Mouse (Mus musculus): ENCODE measurements around the gene R3hdm2. TPM values are rescaled to one million over a fixed set of nuclear protein-coding genes. Genes with fewer than 3 reads are reported as not detected.

R3hdm2 gene
- polyA plus RNA-seq, 1 experiment = 31.0 TPM

GRCm38 (mm10) chr10:127429538-127429937 lies 49.4 kb downstream of the R3hdm2 start:
- H3K4me3 ChIP-seq (ENCODE audit: insufficient read depth, poor library complexity, severe bottlenecking) = no peak overlapping the region
- peaks cover 4% of the 10 kb centered on the region for H3K36me3 ChIP-seq (ENCODE audit: control insufficient read depth, insufficient read depth)
- no peaks in the 10 kb centered on the region for H3K79me3 ChIP-seq (ENCODE audit: low read depth)
- peaks cover 21% of the 10 kb centered on the region for H3K79me2 ChIP-seq (ENCODE audit: control insufficient read depth, insufficient read depth)
- H3K27me3 ChIP-seq (ENCODE audit: control insufficient read depth, insufficient read depth, insufficient read length) = no peaks in the 10 kb centered on the region
- H3ac ChIP-seq (ENCODE audit: control insufficient read depth, insufficient read length, low read depth) = no peak overlapping the region
- TF ChIP-seq FOSL1 (IDR thresholded peaks at IDR 0.05; ENCODE audit: insufficient read depth, low read length, poor library complexity, severe bottlenecking) = no peak
- no peak for TF ChIP-seq CTCF (IDR thresholded peaks at IDR 0.05; ENCODE audit: control insufficient read depth, insufficient read depth, insufficient read length)
- TF ChIP-seq MAX (IDR thresholded peaks at IDR 0.05) = no peak
- TF ChIP-seq MYOD1 (IDR thresholded peaks at IDR 0.05; ENCODE audit: control insufficient read depth, insufficient read length, low read depth) = no peak
- no peak for TF ChIP-seq CEBPB (IDR thresholded peaks at IDR 0.05; ENCODE audit: low read depth)
- no peak for TF ChIP-seq USF1 (IDR thresholded peaks at IDR 0.05; ENCODE audit: low read depth)
- no peak for TF ChIP-seq MYOG (IDR thresholded peaks at IDR 0.05; ENCODE audit: control insufficient read depth, extremely low read depth, insufficient read length)

GRCm38 (mm10) chr10:127432466-127432865 lies 52.3 kb downstream of the R3hdm2 start:
- Histone ChIP-seq H3K27me3 (ENCODE audit: control insufficient read depth, insufficient read depth, insufficient read length) (no peaks in the 10 kb centered on the region), H3ac (ENCODE audit: control insufficient read depth, insufficient read length, low read depth) (no peak overlapping the region), H3K36me3 (ENCODE audit: control insufficient read depth, insufficient read depth) (peaks cover 4% of the 10 kb centered on the region), H3K79me3 (ENCODE audit: low read depth) (no peaks in the 10 kb centered on the region), H3K79me2 (ENCODE audit: control insufficient read depth, insufficient read depth) (peaks cover 12% of the 10 kb centered on the region), H3K4me3 (ENCODE audit: insufficient read depth, poor library complexity, severe bottlenecking) (no peak overlapping the region)
- TF ChIP-seq MYOG (IDR thresholded peaks at IDR 0.05; ENCODE audit: control insufficient read depth, extremely low read depth, insufficient read length) (no peak), MYOD1 (IDR thresholded peaks at IDR 0.05; ENCODE audit: control insufficient read depth, insufficient read length, low read depth) (no peak), CEBPB (IDR thresholded peaks at IDR 0.05; ENCODE audit: low read depth) (no peak), USF1 (IDR thresholded peaks at IDR 0.05; ENCODE audit: low read depth) (no peak), CTCF (IDR thresholded peaks at IDR 0.05; ENCODE audit: control insufficient read depth, insufficient read depth, insufficient read length) (no peak), FOSL1 (IDR thresholded peaks at IDR 0.05; ENCODE audit: insufficient read depth, low read length, poor library complexity, severe bottlenecking) (no peak), MAX (IDR thresholded peaks at IDR 0.05) (no peak)

GRCm38 (mm10) chr10:127437354-127438113 lies 57.4 kb downstream of the R3hdm2 start:
- Histone ChIP-seq H3K36me3 (ENCODE audit: control insufficient read depth, insufficient read depth) (peaks cover 5% of the 10 kb centered on the region), H3ac (ENCODE audit: control insufficient read depth, insufficient read length, low read depth) (no peak overlapping the region), H3K79me3 (ENCODE audit: low read depth) (peaks cover 2% of the 10 kb centered on the region), H3K27me3 (ENCODE audit: control insufficient read depth, insufficient read depth, insufficient read length) (no peaks in the 10 kb centered on the region), H3K4me3 (ENCODE audit: insufficient read depth, poor library complexity, severe bottlenecking) (no peak overlapping the region), H3K79me2 (ENCODE audit: control insufficient read depth, insufficient read depth) (peaks cover 8% of the 10 kb centered on the region)
- TF ChIP-seq CEBPB (IDR thresholded peaks at IDR 0.05; ENCODE audit: low read depth) = no peak
- TF ChIP-seq CTCF (IDR thresholded peaks at IDR 0.05; ENCODE audit: control insufficient read depth, insufficient read depth, insufficient read length) = no peak
- TF ChIP-seq FOSL1 (IDR thresholded peaks at IDR 0.05; ENCODE audit: insufficient read depth, low read length, poor library complexity, severe bottlenecking) = no peak
- TF ChIP-seq MYOD1 (IDR thresholded peaks at IDR 0.05; ENCODE audit: control insufficient read depth, insufficient read length, low read depth) = no peak
- no peak for TF ChIP-seq MAX (IDR thresholded peaks at IDR 0.05)
- TF ChIP-seq USF1 (IDR thresholded peaks at IDR 0.05; ENCODE audit: low read depth) = no peak
- no peak for TF ChIP-seq MYOG (IDR thresholded peaks at IDR 0.05; ENCODE audit: control insufficient read depth, extremely low read depth, insufficient read length)

DNA sequence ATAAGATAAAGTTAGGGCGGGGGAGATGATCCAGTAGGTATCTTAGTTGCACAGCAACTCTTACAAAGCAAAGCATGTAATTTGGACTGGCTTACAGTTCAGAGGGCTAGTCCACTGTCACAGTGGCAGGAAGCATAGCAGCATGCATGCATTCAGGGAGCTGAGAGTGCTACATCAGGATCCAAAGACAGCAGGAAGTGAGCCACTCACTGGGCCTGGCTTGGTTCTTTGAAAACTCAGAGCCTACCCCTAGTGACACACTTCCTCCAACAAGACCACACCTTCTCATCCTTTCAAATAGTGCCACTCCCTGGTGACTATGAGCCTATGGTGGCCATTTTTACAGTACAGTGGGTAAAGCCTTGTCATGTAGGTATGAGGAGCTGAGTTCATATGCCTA lies 73.6 kb downstream of the R3hdm2 start:
- peaks cover 47% of the 10 kb centered on the region for H3K36me3 ChIP-seq (ENCODE audit: control insufficient read depth, insufficient read depth)
- no peaks in the 10 kb centered on the region for H3K79me3 ChIP-seq (ENCODE audit: low read depth)
- no peaks in the 10 kb centered on the region for H3K79me2 ChIP-seq (ENCODE audit: control insufficient read depth, insufficient read depth)
- H3K4me3 ChIP-seq (ENCODE audit: insufficient read depth, poor library complexity, severe bottlenecking) = no peak overlapping the region
- no peak for TF ChIP-seq USF1 (IDR thresholded peaks at IDR 0.05; ENCODE audit: low read depth)
- no peak for TF ChIP-seq MYOG (IDR thresholded peaks at IDR 0.05; ENCODE audit: control insufficient read depth, extremely low read depth, insufficient read length)
- no peak for TF ChIP-seq FOSL1 (IDR thresholded peaks at IDR 0.05; ENCODE audit: insufficient read depth, low read length, poor library complexity, severe bottlenecking)
- no peak for TF ChIP-seq MAX (IDR thresholded peaks at IDR 0.05)
- no peak for TF ChIP-seq CTCF (IDR thresholded peaks at IDR 0.05; ENCODE audit: control insufficient read depth, insufficient read depth, insufficient read length)
- TF ChIP-seq CEBPB (IDR thresholded peaks at IDR 0.05; ENCODE audit: low read depth) = no peak
- TF ChIP-seq MYOD1 (IDR thresholded peaks at IDR 0.05; ENCODE audit: control insufficient read depth, insufficient read length, low read depth) = no peak
- no peaks in the 10 kb centered on the region for H3K27me3 ChIP-seq (ENCODE audit: control insufficient read depth, insufficient read depth, insufficient read length)
- no peak overlapping the region for H3ac ChIP-seq (ENCODE audit: control insufficient read depth, insufficient read length, low read depth)

- TF ChIP-seq USF1 (IDR thresholded peaks at IDR 0.05; ENCODE audit: low read depth) (no peak), CTCF (IDR thresholded peaks at IDR 0.05; ENCODE audit: control insufficient read depth, insufficient read depth, insufficient read length) (no peak), MYOG (IDR thresholded peaks at IDR 0.05; ENCODE audit: control insufficient read depth, extremely low read depth, insufficient read length) (no peak), FOSL1 (IDR thresholded peaks at IDR 0.05; ENCODE audit: insufficient read depth, low read length, poor library complexity, severe bottlenecking) (no peak), MYOD1 (IDR thresholded peaks at IDR 0.05; ENCODE audit: control insufficient read depth, insufficient read length, low read depth) (no peak), MAX (IDR thresholded peaks at IDR 0.05) (no peak), CEBPB (IDR thresholded peaks at IDR 0.05; ENCODE audit: low read depth) (no peak)
- no peak overlapping the region for H3ac ChIP-seq (ENCODE audit: control insufficient read depth, insufficient read length, low read depth)
- H3K79me2 ChIP-seq (ENCODE audit: control insufficient read depth, insufficient read depth) = no peaks in the 10 kb centered on the region
- no peaks in the 10 kb centered on the region for H3K27me3 ChIP-seq (ENCODE audit: control insufficient read depth, insufficient read depth, insufficient read length)
- H3K36me3 ChIP-seq (ENCODE audit: control insufficient read depth, insufficient read depth) = peaks cover 71% of the 10 kb centered on the region
- H3K4me3 ChIP-seq (ENCODE audit: insufficient read depth, poor library complexity, severe bottlenecking) = no peak overlapping the region
- no peaks in the 10 kb centered on the region for H3K79me3 ChIP-seq (ENCODE audit: low read depth)
Observed at GRCm38 (mm10) chr10:127462411-127463096, 82.4 kb downstream of the R3hdm2 start.

All from C2C12 (cell line).